Mouse (Mus musculus): ENCODE results near the gene Rtkn2.

The Rtkn2 gene

DNA sequence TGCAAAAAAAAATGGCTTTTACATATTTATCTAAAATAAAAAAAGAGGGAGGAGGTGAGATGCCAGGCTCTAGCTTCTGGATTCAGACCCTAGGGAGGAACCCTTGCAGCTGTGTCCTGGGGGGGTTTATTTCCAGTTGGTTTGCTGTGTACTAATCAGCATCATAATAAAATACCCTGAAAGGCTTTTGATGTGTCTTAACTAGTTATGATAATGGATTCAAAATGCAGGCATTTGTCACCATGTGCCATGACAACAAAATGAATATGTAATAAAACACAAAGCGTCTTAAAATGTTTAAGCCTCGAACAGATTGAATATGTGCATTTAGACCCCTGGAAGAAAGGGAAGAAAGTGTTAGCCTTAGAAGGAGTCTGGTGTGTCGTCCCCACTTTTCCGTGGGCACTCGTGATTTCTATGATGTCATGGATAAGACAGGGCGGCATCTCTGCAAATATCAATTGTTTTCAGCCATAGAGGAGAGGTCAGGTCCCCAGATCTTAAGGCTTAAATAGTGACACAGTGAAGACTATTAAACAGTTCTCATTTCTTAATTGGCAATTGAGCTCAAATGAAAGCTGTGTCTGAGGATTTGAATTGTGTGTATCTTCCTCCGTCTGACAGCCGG, 59.7 kb downstream of the Rtkn2 start:
- in situ Hi-C loops (cut with MseI, MboI), result no loop called here

GRCm38 (mm10) chr10:68039641-68040205, 60.4 kb downstream of the Rtkn2 start:
- in situ Hi-C loops (cut with MseI, MboI), result no loop called here

DNA sequence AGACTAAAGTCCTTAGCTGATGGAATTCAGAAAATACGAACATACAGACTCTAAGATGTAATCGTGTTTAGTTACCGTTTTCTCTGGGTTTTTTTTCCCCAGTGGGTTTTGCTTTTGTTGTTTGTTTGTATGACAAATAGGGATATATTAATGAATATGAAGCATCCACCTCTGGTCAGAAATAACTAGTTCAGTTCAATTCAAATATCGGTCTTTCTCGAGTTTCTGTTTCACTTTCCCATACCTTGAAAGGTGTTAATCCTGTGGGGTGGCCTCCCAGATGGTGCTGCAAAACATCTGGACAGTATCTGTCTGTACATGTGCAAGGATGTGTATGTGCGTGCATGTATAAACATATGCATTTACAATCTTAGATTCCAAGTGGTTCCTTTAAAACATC, 61.0 kb downstream of the Rtkn2 start:
- in situ Hi-C loops (cut with MseI, MboI), result no loop called here

- in situ Hi-C loops (cut with MseI, MboI), result no loop called here
Measured at GRCm38 (mm10) chr10:68043973-68044372, 64.6 kb downstream of the Rtkn2 start.

GRCm38 (mm10) chr10:68044864-68045263, 65.5 kb downstream of the Rtkn2 start:
- in situ Hi-C loops (cut with MseI, MboI), result no loop called here

DNA sequence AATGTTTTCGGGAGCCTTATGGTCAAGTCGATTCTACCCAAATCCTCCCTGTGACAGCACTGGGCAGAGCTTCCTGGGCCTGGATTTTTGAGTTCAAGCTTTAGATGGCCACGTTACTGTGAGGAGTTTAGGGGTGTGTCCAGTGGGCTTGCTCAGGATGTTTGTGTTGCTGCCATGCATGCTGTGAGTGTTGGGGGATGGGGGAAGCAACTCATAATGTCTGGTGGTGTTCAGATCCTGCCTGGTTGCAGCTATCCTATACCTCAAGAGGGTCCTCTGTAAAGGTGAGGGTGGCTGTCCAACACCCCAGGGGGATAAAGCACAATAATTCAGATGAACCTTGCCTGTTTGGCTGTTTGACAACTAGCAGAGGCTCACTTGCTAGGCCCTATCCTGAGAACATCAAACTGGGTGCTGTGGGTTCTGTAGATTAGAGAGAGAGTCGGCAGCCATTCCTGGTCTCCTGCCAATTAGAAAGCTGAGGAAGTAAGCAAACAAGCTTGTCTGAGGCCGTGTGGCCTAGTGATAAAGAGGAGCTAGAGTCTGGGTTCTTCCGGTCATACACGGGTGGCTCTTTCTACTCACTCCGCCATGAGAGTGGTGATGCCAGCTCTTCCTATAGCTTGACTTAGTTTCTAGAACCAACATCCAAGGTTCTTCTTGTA, 69.4 kb downstream of the Rtkn2 start:
- in situ Hi-C loops (cut with MseI, MboI), result no loop called here

GRCm38 (mm10) chr10:68050882-68051281, 71.5 kb downstream of the Rtkn2 start:
- in situ Hi-C loops (cut with MseI, MboI), result no loop called here

DNA sequence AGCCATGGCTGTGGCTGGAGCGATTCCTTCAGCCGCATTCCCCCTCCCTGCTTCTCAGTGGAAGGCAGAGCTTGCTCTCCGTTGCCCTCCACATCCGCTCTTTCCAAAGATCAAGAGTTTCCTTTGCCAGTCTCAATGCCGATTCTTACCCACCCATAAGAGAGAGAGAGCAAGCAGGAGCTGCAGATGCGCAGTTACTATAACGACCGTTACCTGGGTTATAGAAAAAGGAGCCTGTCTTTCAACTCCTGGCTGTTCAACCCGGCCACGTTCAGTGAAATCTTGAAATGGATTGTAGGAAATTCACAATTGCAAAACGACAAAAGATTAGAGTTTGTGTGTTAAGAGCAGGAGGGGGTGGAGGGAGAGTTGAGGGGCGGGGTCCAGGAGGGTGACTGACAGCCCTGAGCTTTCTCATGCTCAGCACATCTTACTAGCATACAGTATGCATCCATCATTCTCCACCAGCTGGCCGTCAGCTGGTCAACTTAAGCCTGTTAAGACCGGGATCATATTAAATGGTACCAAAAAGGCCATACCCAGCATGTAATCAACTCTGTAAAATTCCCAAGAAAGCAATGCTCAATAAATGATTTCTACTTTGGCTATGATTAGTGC, 72.1 kb downstream of the Rtkn2 start:
- in situ Hi-C loops (cut with MseI, MboI), result no loop called here

DNA sequence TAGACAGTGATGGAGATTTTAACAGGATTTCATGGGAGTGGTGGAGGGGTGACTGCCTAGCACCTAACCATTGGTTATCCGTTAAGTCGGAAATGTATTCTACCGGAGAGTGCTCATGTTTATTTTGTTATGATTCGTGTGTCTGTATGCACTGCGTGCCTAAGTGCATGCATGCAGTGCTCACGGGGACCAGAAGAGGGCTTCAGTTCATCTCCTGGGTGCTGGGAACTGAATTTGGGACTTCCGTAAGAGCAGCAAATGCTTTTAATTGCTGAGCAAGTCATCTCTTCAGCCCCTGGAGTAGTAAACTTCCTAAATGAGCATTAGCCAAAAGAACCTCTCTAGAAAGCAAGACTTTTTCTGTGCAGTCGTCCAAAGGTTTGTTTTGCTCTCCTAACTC, 72.9 kb downstream of the Rtkn2 start:
- in situ Hi-C loops (cut with MseI, MboI), result no loop called here

DNA sequence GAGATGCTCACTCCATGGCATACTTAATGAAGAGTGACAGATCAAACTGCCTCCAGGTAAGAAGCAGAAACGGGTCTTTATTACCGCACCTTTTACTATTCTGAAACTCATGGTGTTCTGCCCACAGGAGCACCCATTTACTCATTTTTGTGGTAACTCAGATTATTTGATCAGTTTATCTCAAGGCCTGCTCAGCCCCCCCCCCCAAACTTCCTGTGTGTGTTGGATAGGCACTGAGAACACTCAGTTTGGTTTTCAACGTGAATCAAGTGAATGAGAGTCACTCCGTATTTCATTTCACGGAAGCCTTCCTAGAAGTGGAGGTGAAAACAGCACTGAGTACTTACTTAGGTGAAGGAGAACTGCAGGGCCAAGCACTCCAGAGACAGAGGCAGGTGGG, 74.8 kb downstream of the Rtkn2 start:
- in situ Hi-C loops (cut with MseI, MboI), result no loop called here

DNA sequence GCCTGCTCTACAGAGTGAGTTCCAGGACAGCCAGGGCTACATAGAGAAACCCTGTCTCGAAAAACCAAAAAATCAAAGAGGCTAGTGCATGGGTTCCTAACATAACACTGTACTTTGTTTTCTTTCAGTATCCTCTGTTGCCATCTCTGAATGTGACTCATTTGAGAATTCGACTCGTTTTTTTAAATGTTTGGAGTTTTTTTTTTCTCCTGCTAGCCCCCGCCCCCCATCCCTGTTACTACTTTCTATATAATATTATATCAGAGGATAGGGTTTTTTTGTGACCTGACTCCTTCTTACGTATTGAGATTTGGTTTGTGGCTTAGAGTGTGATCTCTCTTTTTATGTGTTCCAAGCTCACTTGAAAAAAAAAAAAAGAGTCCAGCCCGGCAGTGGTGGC, 75.3 kb downstream of the Rtkn2 start:
- in situ Hi-C loops (cut with MseI, MboI), result no loop called here

- in situ Hi-C loops (cut with MseI, MboI), result no loop called here
Measured at GRCm38 (mm10) chr10:68057841-68058240, 78.5 kb downstream of the Rtkn2 start.

DNA sequence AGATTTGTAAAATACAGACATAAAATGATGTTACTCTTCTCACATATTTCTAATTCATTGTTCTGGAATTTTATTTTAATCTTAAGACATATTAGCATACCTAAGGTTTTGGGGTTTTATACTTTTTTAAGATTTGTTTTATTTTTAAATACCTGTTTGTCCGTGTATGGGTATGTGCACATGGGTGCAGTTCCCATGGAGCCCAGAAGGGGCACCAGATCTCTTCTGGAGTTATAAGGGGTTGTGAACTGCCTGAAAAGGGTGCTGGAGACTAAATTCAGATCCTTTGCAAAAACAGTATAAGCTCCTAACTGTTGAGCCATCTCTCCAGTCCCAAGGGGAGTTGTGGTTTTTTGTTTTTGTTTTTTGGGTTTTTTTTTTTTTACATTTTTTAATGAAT, 79.0 kb downstream of the Rtkn2 start:
- in situ Hi-C loops (cut with MseI, MboI), result no loop called here

DNA sequence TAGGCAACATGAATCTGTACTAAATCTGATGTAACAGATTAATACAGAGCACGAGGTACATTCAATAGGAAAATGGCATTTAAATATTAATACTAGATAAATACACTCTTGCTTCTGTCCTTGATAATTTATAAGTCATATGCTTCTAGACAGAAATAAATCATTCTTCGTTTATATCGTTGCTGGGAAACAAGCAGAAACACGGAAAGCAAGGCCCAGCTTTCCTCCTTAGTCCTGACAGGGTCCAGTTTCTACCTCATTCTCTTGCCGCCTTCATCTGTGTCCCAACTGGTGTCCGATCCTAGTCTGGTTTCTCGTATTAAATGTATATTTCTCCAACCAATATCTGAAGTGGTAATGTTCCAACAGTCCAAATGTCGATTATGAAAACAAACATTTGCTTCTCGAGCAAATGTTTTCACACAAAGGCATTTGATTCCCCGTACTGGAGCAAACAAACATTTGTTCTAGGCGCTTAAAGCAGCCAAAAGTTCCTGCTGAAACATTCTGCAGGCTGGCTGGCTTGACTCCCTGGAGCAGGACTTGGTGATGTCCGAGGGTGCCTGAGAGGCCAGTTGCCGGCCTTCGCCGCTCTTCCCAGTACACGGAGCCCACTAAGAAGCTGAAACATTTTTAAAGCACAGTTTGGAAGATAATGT, 81.3 kb downstream of the Rtkn2 start:
- in situ Hi-C loops (cut with MseI, MboI), result no loop called here

- in situ Hi-C loops (cut with MseI, MboI), result no loop called here
Measured at GRCm38 (mm10) chr10:68061249-68061615, 81.9 kb downstream of the Rtkn2 start.

GRCm38 (mm10) chr10:68063806-68064545, 84.6 kb downstream of the Rtkn2 start:
- in situ Hi-C loops (cut with MseI, MboI), result no loop called here

- in situ Hi-C loops (cut with MseI, MboI), result no loop called here
Measured at GRCm38 (mm10) chr10:68064571-68064970, 85.2 kb downstream of the Rtkn2 start.

GRCm38 (mm10) chr10:68066173-68066572, 86.8 kb downstream of the Rtkn2 start:
- in situ Hi-C loops (cut with MseI, MboI), result no loop called here

GRCm38 (mm10) chr10:68067961-68068360, 88.6 kb downstream of the Rtkn2 start:
- in situ Hi-C loops (cut with MseI, MboI), result no loop called here

GRCm38 (mm10) chr10:68068426-68068825, 89.1 kb downstream of the Rtkn2 start:
- in situ Hi-C loops (cut with MseI, MboI), result no loop called here

- in situ Hi-C loops (cut with MseI, MboI), result no loop called here
Measured at GRCm38 (mm10) chr10:68071041-68071440, 91.7 kb downstream of the Rtkn2 start.

DNA sequence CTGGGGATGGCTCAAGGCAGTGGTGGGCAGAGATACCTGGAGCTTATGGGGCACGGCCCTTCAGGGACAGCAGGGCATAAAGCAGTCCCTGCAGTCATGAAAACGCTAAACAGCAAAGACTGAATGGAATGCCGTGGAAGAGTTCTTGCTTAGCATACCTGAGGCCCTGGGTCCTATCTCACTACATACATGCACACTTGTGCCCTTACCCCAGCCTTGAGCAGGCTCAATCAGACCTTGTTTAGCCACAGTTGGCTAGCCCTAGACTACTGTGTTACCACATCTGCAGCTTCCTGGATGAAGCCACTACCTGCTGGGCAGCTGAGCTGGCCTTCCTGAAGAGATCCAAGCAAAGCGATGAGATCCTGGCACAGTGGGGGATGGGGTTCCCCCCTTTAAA, 93.3 kb downstream of the Rtkn2 start:
- in situ Hi-C loops (cut with MseI, MboI), result no loop called here

Data from mouse trophoblast stem cell (cell line).